Comparison of ENCODE assay signal across 8 mouse cellular contexts in genomic region chr13:112987991-112988390, GRCm38 (mm10). TPM values are rescaled to one million over a fixed set of nuclear protein-coding genes. Genes with fewer than 3 reads are reported as not detected.
DNase-seq lines count a peak whose midpoint lies in the region; ATAC-seq lines count a peak whose summit lies in the region.

No protein-coding gene starts in this region.

- H3K27ac ChIP-seq in intestine, embryonic 15.5 days, result no peak overlapping the region
- no peak overlapping the region for H3K27ac ChIP-seq in midbrain, embryonic 16.5 days (ENCODE audit: low read length)

- DNase-seq in cerebellum, adult 11 months, result no peak
- peak; percentile 34 for DNase-seq in right cerebral cortex, adult 18-20 months
- no peak for DNase-seq in right cerebral cortex, postnatal 10 days (ENCODE audit: low spot score in 2 of 2)
- DNase-seq in spleen, postnatal 14 days (ENCODE audit: low spot score in 2 of 2), result no peak
- no peak for DNase-seq in cerebellum, postnatal 14 days

- H3K27me3 ChIP-seq in intestine, embryonic 15.5 days (replicated peaks), result peaks cover 71% of the 10 kb centered on the region
- peaks cover 42% of the 10 kb centered on the region for H3K27me3 ChIP-seq in midbrain, embryonic 16.5 days (ENCODE audit: control insufficient read depth, insufficient read depth, low read depth, low read length)

- no peaks in the 10 kb centered on the region for H3K9me3 ChIP-seq in intestine, embryonic 15.5 days
- H3K9me3 ChIP-seq in midbrain, embryonic 16.5 days (replicated peaks; ENCODE audit: control insufficient read depth, low read length, poor library complexity, severe bottlenecking), result no peaks in the 10 kb centered on the region

- H3K36me3 ChIP-seq in intestine, embryonic 15.5 days, result no peaks in the 10 kb centered on the region
- H3K36me3 ChIP-seq in midbrain, embryonic 16.5 days (ENCODE audit: control insufficient read depth, insufficient read depth, low read length), result no peaks in the 10 kb centered on the region

- peak overlapping the region; percentile 93 for H3K4me2 ChIP-seq in intestine, embryonic 15.5 days (replicated peaks)
- H3K4me2 ChIP-seq in midbrain, embryonic 16.5 days (ENCODE audit: low read length), result peak overlapping the region; percentile 98

- H3K9ac ChIP-seq in intestine, embryonic 15.5 days, result peak overlapping the region; percentile 49
- peak overlapping the region; percentile 66 for H3K9ac ChIP-seq in midbrain, embryonic 16.5 days (ENCODE audit: low read depth, low read length)

- H3K4me1 ChIP-seq in intestine, embryonic 15.5 days (replicated peaks), result peaks cover 26% of the 10 kb centered on the region
- H3K4me1 ChIP-seq in midbrain, embryonic 16.5 days (ENCODE audit: control insufficient read depth, insufficient read depth, low read length), result peaks cover 28% of the 10 kb centered on the region

- under 1% methylated on average over 39 of the region's 39 CpGs for WGBS in intestine, embryonic 15.5 days
- under 1% methylated on average over 39 of the region's 39 CpGs for WGBS in midbrain, embryonic 16.5 days

- peak overlapping the region; percentile 49 for H3K4me3 ChIP-seq in intestine, embryonic 15.5 days (replicated peaks)
- H3K4me3 ChIP-seq in midbrain, embryonic 16.5 days (ENCODE audit: low read depth, low read length), result peak overlapping the region; percentile 65

- ATAC-seq in cerebellum, adult (ENCODE audit: insufficient number of reproducible peaks, low FRiP score, low TSS enrichment), result 0 out of 2 replicates have a peak, but pooled peaks have one; percentile 28
- peak; percentile 46 for ATAC-seq in intestine, embryonic 15.5 days
- ATAC-seq in midbrain, embryonic 16.5 days, result peak; percentile 62

RNA-seq across cellular contexts. Expression of gene Ccno, which starts 0.4 kb away (rescaled TPM):
- 0.27 and 0.34 TPM in 2 replicates for polyA plus RNA-seq in intestine, embryonic 15.5 days (2015; fragmentation: Nextera tagmentation; extraction: Ambion mirVana)
- polyA plus RNA-seq in midbrain, embryonic 16.5 days (2015; fragmentation: Nextera tagmentation; extraction: Ambion mirVana), result 1.2 and 1.5 TPM in 2 replicates

RNA-seq across cellular contexts. Expression of gene Mcidas, which starts 5.7 kb away (rescaled TPM):
- polyA plus RNA-seq in intestine, embryonic 15.5 days (2015; fragmentation: Nextera tagmentation; extraction: Ambion mirVana), result 0.09 TPM in 1 of 2 replicates, not detected in the other
- polyA plus RNA-seq in midbrain, embryonic 16.5 days (2015; fragmentation: Nextera tagmentation; extraction: Ambion mirVana), result 0.53 and 0.57 TPM in 2 replicates

RNA-seq across cellular contexts. Expression of gene Cdc20b, which starts 46.9 kb away (rescaled TPM):
- polyA plus RNA-seq in intestine, embryonic 15.5 days (2015; fragmentation: Nextera tagmentation; extraction: Ambion mirVana), result not detected in 2 replicates
- polyA plus RNA-seq in midbrain, embryonic 16.5 days (2015; fragmentation: Nextera tagmentation; extraction: Ambion mirVana), result 0.51 and 0.55 TPM in 2 replicates

RNA-seq across cellular contexts. Expression of gene Gpx8, which starts 58.2 kb away (rescaled TPM):
- 106 and 119 TPM in 2 replicates for polyA plus RNA-seq in intestine, embryonic 15.5 days (2015; fragmentation: Nextera tagmentation; extraction: Ambion mirVana)
- 38.4 and 40.5 TPM in 2 replicates for polyA plus RNA-seq in midbrain, embryonic 16.5 days (2015; fragmentation: Nextera tagmentation; extraction: Ambion mirVana)
